8 mouse cellular contexts compared by ENCODE assay signal in the genomic region with DNA sequence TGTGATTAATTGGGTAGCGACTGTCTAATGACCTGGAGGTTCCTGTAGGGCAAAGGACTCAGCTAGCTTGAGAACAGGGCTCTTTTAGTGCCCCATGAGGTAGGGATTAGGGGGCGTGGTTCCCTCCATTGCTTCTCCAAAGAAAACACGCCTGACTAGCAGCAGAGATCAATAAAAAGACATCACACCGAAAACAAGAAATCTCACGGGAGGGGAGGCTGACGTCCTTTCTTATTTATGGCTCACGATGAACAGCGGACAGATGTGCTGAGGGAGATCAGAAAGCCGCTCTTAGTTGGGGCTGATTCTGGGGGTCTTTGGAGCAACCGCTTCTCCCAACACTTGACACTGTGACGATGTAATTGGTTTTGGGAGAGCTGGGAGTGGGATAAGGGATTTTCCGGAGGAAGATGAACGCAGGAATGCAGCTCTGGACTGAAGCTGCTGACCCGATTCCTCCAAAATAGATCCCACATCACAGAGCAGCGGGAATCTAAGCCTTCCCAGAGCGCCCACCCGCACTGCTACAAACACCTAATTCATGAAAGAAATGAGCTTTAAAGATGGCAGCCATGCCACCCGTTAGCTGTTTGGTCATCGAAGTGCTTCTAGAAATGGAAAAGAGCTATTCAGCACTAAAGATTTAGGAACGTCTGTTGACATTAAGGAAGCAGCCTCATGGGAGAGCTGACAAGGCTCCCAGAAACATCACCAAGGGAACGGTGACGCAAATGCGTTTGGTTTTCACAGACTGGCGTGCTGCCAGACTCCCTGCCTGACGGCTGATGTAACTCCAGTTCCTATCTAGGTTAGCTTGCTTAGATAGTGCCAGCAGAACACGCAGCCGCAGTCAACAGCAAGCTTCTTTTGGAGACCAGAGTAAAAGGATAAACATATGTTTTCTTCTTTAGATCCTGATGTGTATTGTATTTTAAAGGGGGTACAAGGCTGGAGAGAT. TPM values are rescaled to one million over a fixed set of nuclear protein-coding genes. Genes with fewer than 3 reads are reported as not detected.
DNase-seq lines count a peak whose midpoint lies in the region; ATAC-seq lines count a peak whose summit lies in the region.

No protein-coding gene starts in this region.

- peak overlapping the region; percentile 81 for H3K27ac ChIP-seq in hindbrain, embryonic 13.5 days

- ATAC-seq in hindbrain, embryonic 13.5 days (ENCODE audit: low FRiP score): peak; percentile 79

- peak overlapping the region; percentile 22 for H3K4me3 ChIP-seq in hindbrain, embryonic 13.5 days

- 0 out of 2 replicates have a peak, but pooled peaks cover 4% of the 10 kb centered on the region for H3K27me3 ChIP-seq in hindbrain, embryonic 13.5 days

- DNase-seq in ZHBTc4 (ENCODE audit: low read depth, low spot score): peak; percentile 66
- peak; percentile 68 to 88 for DNase-seq in cerebellum, postnatal 4 days (ENCODE audit: low spot score in 2 of 2)
- DNase-seq in frontal cortex, postnatal 36 days (ENCODE audit: low spot score in 2 of 2): peak; percentile 97 to 99
- DNase-seq in left cerebral cortex, adult 11 months (ENCODE audit: low spot score): peak; percentile 95
- DNase-seq in lung, postnatal 25 days (ENCODE audit: low spot score): peak; percentile 97
- peak; percentile 80 for DNase-seq in retina, embryonic 14.5 days (ENCODE audit: low spot score)
- peak; percentile 86 to 94 for DNase-seq in urinary bladder, postnatal 4 days (ENCODE audit: low spot score in 2 of 2)

- peak overlapping the region; percentile 43; the same call in 1 of the 2 replicates for H3K9ac ChIP-seq in hindbrain, embryonic 13.5 days

- no peaks in the 10 kb centered on the region for H3K9me3 ChIP-seq in hindbrain, embryonic 13.5 days

- no peaks in the 10 kb centered on the region for H3K36me3 ChIP-seq in hindbrain, embryonic 13.5 days

- 8% methylated on average over 27 of the region's 27 CpGs for WGBS in hindbrain, embryonic 13.5 days

- peak overlapping the region; percentile 52 for H3K4me2 ChIP-seq in hindbrain, embryonic 13.5 days

- peaks cover 33% of the 10 kb centered on the region for H3K4me1 ChIP-seq in hindbrain, embryonic 13.5 days (replicated peaks)

RNA-seq across cellular contexts. Expression of a gene that starts 42.0 kb away (rescaled TPM):
- 1.5 and 1.6 TPM in 2 replicates for polyA plus RNA-seq in hindbrain, embryonic 13.5 days (2015; fragmentation: Nextera tagmentation; extraction: Ambion mirVana)

Comparison
In these comparisons a context has a peak if more than half of its experiments do, and no peak if none do; other contexts are left out.
1. Peak in every context shown above with its lines: DNase-seq, ATAC-seq, H3K4me3 ChIP-seq and H3K27ac ChIP-seq.